Mouse (Mus musculus): ENCODE results near the gene Man2c1.
A peak's percentile ranks its signal among the peaks of the same experiment; 100 is the strongest.

Man2c1 gene

DNA sequence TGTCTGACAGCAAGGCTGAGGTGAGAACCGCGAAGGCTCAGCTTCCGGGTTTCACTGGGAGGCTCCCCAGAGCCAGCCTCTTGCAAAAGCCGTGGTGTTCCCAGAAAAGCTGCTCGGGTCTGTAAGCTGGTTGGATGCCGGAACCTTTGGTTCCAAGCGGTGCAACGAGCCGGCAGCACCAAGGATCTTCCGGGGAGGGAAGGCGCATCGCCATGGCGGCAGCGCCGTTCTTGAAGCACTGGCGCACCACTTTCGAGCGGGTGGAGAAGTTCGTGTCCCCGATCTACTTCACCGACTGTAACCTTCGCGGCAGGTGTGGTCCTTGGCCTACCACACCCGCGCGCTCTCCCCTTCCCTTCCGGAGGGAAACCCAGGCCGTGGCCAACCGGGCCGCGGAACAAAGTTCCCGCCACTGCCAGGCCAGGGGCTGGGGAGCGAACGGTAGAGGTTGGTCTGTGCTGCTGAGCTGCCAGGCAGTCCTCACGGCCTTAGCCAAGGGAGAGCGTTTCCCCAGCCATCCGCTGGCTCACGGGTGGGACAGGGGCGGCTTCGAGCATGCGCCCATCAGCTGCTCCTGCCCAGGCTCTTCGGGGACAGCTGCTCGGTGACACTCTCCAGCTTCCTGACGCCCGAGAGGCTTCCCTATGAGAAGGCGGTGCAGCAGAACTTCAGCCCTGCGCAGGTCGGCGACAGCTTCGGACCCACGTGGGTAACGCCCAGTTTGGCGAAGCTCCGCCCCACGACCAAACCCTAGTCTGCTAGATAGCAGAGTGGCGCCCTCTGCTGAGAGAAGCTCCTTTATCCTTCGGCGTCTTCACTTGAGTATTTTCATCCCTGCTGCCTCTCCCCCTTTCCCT, at the start of gene Man2c1:
Man2c1 (plus strand) TSS at position 114 of the 857 bp plus-strand sequence.
- DNase-seq (ENCODE audit: extremely low read depth, low read depth, low spot score) = peak; percentile 66

DNA sequence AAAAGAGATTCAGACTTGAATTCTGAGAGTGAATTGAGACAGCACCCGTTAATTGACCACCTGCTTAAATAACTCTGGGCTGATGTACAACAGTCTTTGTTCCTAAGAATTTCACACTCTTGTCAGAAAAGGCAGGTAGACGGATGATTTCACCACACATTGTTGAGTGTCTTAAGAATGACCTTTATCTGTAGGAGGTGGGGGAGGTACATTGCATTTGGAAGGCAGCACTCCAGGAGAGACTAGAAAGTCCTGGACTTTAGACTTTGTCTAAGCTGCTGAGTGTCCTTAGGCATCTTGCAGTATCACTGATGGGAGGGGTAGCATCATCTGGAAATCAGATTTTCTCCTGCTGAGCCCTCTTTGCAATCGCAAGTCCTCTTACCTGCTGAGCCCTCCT, 48.3 kb upstream of the Man2c1 start:
- no peak for DNase-seq (ENCODE audit: extremely low read depth, low read depth, low spot score)

DNA sequence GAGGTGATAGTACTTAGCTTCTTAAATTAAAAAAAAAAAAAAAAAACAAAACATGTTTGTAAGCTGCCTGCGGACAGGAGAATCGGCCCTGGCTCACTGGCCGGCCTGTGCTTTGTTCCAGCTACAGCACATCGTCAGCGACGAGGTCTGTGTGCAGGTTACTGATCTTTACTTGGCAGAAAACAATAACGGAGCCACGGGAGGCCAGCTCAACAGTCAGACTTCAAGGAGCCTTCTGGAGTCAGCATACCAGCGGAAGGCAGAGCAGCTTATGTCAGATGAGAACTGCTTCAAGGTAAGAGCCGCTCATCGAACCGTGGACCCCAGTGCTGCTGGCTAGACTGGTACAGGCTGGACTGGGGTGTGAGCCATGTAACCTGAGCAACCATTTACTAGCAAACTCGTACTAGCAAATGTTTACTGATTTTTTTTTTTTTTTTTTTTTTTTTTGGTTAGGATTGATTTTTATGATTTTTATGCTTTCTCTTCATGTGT, 13.2 kb upstream of the Man2c1 start:
- DNase-seq (ENCODE audit: extremely low read depth, low read depth, low spot score) = no peak

DNA sequence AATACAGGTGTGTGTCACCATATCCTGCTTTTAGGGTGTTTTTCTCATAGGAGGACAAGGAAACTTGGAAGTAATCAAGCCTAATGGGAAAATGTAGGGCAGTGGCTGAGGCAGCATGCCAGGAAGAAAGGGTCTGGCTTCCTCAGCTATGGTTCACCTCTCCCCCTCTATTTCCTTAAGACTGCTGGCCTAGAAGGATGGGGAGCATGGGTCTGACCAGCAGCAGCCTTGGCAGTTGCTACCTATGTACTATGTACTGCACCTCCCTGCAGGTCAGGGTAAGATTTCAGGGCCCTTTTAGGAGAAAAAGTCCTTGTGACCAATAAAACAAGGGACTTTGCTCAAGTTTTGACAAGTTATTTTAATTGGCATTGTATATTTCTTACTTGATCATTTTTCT, 849 bp upstream of the Man2c1 start:
- DNase-seq (ENCODE audit: extremely low read depth, low read depth, low spot score) = no peak

DNA sequence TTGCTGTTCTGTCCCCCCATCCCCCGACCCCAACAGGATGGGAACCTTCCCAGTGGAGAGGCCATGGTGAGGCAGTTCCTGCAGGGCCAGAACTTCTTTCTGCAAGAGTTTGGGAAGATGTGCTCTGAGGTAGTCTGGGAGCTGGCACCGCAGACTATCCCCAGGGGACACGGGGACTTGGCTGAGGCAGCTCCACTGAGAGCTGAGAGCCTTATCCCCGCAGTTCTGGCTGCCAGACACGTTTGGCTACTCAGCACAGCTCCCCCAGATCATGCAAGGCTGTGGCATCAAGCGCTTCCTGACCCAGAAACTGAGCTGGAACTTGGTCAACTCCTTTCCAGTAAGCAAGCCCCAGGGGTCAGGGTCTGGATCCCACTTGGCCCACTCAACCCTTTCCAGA, 6.8 kb downstream of the Man2c1 start:
- no peak for DNase-seq (ENCODE audit: extremely low read depth, low read depth, low spot score)

DNA sequence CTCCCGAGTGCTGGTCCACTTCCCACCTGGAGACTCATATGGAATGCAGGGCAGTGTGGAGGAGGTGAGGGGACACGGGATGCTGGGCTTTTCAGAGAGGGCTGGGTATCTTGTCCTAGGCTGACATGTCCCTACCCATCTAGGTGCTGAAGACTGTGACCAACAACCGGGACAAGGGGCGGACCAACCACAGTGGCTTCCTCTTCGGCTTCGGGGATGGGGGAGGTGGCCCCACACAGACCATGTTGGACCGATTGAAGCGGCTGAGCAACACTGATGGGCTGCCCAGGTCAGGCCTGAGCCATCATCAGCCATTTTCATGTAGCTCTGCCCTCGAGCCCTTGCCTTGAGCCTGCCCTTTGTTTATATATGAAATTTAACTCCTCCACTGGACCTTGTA, 7.3 kb downstream of the Man2c1 start:
- no peak for DNase-seq (ENCODE audit: extremely low read depth, low read depth, low spot score)

DNA sequence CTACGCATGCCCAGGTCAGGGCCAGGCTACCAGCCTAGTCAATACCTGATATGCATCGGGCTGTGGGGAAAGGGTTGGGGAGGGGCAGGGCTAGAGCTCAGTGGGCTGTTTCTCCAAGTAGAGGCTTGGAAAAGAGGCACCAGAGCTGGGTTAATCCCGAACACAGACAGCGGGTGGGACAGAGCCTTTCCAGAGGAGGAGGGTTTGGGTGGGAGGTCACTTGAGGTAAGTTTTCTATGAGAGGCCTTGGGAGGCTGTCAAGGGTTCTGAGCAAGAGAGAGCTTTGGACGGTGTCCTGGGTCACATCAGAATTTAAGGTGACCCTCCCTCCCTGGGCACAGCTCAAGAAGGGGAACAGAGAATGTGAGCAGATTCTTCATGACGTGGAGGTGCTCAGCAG, 8.0 kb downstream of the Man2c1 start:
- DNase-seq (ENCODE audit: extremely low read depth, low read depth, low spot score) = no peak

DNA sequence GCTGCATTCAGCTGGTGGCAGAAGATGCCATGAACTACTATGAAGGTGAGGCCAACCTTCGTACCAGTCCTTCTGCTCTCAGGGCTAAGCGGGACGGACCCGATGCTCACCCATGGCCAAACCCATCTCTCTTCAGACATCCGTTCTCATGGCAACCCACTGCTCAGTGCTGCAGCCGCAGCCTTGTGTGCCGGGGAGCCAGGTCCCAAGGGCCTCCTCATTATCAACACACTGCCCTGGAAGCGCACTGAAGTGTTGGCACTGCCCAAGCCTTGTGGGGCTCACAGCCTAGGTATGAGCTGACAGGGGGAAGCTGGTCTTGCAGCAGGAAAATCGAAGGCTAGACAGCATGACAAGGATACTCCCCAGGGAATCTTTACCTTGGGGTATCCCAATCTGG, 8.6 kb downstream of the Man2c1 start:
- DNase-seq (ENCODE audit: extremely low read depth, low read depth, low spot score) = no peak

DNA sequence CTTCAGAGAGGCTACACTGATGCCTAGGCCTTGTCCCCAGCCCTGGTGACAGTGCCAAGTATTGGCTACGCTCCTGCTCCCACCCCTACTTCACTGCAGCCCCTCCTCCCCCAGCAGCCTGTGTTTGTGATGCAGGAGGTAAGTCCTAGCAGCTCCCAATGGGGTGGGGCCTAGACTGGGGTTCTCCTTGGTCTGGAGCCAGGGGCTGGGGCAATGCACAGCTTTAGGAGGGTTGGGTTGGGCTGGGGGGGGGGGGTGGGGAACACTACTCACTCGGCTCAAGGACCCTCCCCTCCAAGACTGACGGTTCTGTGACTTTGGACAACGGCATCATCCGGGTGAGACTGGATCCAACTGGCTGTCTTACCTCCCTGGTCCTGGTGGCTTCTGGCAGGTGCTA, 9.1 kb downstream of the Man2c1 start:
- no peak for DNase-seq (ENCODE audit: extremely low read depth, low read depth, low spot score)

DNA sequence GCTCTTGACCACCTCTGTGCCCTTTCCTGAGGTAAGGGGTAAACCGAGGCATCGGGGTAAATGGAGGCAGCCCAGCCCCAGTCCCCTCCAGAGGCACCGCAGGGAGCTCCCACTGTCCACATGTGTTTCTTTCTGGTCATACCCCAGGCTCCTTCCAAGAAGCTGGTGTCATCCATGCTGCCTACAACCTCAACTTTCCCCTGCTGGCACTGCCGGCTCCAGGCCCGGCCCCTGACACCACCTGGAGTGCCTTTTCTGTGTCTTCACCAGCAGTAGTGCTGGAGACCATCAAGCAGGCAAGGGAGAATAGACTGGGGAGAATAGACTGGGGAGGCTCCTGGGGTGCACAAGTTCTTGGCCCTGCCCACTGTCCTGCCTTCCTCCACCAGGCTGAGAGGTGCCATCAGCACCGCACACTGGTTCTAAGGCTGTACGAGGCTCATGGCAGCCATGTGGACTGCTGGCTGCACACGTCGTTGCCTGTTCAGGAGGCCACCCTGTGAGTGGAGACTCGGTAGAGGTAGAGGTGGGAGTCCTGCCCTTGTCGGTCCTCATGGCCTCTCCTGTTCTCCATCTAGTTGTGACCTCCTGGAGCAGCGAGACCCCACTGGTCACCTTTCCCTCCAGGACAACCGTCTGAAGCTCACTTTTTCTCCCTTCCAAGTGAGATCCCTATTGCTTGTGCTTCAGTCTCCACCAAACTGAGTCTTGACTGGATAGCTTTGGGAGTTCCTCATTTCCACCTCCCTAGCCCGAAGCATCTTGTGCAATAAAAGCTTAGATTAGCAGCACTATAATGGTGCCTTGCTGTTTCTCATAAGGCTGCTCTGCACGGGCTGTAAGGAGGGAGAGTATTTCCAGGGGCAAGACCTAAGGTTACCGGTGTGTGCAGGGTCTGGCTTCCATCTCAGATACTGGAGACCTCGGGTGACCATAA, 11.2 kb downstream of the Man2c1 start:
- DNase-seq (ENCODE audit: extremely low read depth, low read depth, low spot score) = no peak

DNA sequence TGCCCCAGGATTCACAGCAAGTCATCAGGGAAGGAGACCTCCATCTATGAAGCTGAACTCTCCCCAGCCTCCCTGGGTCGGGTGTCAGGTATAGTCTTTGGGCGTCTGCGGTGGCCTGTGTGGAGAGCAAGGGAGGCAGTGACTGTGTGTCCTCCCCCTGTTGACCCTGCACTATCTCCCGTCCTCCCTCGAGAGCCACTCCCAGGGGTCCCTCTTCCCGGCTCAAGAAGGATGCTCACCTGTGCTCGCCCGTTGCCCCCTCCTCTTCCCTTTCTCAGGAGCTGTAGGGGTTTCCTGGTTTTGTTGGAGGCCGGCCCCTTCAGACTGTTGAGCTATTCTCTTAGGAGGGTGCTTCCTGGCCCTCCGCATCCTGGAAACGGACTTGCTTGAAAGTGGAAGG, 12.7 kb downstream of the Man2c1 start:
- no peak for DNase-seq (ENCODE audit: extremely low read depth, low read depth, low spot score)

DNA sequence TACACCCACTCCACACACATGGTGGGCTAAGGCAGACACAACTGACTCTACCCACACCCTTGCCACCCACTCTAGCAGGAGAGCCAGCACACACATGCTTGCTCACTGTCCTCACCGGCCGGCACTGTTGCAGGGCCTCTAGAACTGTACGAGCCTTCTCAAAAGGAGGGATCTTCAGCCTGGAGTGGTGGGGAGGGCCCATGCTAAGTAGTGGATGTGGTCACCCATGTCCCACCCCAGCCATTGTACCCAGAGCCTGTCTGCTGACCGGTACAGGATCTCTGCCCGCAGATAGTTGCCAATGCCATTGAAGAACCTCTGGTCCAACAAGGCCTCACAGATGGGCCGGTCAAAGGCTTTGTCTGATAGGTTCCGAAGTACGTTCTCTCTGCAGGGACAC, 14.3 kb downstream of the Man2c1 start:
- DNase-seq (ENCODE audit: extremely low read depth, low read depth, low spot score) = no peak

DNA sequence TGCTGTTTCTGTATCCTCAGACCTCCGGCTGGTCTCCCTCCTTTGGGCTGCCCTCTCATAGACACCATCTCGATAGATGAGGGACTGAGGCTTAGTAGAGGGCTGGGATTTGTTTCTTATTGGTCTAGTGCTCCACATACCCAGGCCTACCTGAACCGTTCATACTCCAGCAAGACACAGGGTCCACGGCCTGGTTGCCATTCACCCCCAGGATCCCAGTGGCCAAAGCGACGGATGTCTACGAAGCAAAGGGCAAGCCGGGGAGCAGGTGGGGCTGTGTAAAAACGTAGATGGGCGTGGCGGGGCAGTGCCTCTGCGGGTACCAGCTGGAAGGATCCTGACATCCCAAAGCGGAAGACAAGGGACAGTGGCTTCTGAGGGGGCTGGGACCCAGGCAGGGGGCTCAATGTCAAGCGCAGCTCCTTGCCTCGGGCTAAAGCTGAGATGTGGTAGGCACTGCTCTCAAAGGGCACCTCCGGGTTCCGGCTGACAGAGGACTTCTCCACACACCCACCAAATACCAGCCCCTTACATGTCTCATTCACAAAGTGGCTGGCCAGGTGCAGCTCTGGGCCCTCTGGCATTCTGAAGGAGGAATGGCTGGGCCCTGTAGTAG, 16.1 kb downstream of the Man2c1 start:
- no peak for DNase-seq (ENCODE audit: extremely low read depth, low read depth, low spot score)

DNA sequence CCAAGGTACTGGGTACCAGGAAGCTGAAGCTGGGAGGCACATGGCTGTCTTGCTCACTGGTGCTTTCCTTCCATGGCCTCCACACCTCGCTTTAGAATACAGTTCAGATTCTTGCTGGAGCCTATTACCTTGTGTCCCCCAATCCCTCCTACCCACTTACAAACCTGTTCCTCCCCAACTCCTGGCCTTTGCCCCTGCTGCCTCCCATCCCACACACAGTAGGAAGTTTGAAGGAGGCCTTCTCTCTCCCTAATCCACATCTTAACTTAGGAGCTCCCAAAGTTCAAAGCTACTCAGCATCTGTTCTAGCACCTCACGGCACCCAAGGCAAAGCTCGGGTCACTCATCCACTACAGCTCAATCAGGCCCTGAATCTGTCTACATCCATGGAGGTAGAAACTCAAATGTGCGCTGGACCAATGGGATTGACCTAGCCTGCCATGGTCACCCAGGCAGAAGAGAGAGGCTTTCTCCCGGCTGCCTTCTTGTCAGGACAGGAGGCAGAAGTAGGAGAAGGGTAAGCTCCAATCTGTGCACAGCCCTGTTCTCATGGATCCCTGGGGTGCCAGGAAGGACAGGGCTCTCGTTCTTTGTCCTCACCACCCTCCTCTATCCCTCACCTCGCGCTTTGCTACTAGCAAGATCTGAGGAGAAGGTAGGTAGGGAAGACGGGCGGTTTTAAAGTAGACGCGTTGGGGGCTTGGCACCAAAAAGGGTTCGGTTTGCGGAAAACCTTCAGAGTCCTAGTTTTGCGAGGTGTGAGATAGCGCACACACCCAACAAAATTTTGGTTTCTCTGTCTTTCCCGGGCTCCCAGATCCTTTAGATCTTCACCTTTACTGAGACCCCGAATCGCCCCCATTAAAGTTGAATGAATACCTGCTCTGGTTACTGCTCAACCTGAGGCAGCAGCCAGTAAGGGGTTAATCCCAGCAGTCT, 17.0 kb downstream of the Man2c1 start:
- no peak for DNase-seq (ENCODE audit: extremely low read depth, low read depth, low spot score)

DNA sequence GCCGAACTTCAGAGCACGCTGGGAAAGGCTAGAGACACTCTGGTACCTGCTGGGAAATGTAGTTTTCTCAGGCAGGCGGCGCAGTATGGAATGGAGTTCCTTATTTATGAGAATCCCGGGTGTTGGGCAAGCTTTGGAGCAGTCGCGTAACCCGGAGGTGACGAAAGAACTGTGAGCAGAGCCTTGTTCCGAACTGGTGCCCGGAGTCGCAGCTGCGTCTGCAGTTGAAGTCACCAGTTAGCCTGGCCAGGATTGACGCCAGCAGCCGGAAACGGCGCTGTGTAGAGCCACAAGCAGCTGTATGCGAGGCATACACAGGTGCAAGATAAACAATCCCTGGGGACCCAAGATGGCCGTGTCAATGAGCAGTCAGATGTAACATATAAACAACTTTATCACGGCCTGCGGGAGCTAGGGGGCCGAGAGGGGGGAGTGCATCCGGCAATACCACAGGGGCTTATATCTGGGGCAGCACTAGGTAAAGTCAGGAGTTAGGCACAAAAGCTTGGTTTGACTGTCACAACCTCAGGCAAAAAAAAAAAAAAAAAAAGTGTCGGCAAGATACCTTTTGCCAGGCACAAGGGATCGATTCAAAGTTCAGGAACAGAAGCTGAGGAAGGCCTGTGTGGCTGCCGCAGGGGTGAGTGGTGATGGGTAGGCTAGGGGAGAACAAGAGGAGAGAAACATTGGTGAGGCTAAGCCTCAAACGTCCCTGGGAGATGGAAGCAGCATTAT, 17.8 kb downstream of the Man2c1 start, which contains the start of gene Neil1:
Neil1 (minus strand) TSS at position 162 of the 735 bp plus-strand sequence.
- DNase-seq (ENCODE audit: extremely low read depth, low read depth, low spot score) = peak; percentile 85

DNA sequence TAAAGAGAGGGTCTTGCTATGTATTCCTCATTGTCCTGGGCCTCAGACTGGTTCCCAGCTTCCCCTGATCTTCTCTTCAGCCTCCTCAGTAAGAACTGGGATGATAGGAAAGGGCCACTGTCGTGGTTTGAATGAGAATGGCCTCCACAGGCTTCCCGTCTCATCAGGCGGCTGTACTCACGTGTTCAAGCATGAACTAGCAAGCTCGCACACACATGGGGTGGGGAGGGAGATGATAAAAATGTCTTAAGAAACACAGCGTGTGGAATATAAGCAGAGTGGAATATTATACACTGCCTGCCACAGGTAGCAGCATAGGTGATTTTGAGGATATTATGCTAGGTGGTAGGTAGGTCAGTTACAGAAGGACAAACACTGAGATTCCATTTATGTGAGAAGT, 18.5 kb downstream of the Man2c1 start:
- no peak for DNase-seq (ENCODE audit: extremely low read depth, low read depth, low spot score)

DNA sequence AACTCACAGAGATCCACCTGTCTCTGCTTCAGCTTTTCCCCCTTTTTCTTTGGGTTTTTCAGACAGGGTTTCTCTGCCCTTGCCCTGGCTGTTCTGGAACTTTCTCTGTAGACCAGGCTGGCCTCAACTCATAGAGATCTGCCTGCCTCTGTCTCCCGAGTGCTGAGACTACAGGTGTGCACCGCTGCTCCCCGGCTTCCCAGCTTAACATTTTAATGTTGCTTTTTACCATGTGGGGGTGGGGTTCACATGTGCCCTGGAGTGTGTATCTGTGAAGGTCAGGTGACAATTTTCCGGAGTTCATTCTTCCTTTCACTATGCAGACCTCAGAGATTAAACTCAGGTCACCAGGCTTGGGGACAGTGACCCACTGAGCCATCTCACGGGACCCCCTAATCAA, 19.7 kb downstream of the Man2c1 start:
- no peak for DNase-seq (ENCODE audit: extremely low read depth, low read depth, low spot score)

DNA sequence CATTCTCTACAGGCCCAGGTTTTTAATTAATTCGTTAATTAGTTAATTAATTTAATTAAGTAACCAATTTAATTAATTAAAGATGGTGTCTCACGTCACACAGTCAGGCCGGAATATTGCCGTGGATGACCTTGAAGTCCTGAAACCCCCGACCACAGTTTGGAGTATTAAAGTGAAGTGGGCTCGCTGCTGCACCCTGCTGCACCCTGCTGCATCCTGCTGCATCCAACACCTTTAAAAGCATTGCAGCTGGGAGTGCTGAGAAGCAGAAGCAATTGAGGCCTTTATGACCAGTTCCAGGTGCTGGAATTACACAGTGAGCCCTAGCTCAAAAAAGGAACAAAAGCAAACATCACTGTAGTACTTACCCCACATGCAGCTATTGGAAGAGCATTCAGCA, 21.8 kb downstream of the Man2c1 start:
- DNase-seq (ENCODE audit: extremely low read depth, low read depth, low spot score) = no peak

DNA sequence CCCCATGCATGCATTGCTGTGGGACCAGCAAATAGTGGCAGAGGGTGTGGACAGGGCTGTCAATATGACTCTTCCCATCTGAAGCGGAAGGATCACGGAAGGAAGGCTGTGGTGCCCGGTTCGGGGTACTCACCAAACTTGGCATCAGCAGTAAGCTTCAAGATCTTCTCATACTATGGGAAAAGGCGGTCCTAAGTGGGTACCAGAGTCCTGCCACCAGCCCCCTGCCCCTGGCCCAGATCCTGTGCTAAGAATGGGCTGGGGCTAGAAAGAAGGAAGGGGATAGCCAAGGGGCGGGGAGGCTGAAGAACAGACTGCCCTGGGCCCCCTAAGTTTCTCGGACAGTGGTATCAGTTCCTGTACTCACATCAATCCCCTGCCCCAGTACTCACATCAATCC, 25.9 kb downstream of the Man2c1 start:
- no peak for DNase-seq (ENCODE audit: extremely low read depth, low read depth, low spot score)

DNA sequence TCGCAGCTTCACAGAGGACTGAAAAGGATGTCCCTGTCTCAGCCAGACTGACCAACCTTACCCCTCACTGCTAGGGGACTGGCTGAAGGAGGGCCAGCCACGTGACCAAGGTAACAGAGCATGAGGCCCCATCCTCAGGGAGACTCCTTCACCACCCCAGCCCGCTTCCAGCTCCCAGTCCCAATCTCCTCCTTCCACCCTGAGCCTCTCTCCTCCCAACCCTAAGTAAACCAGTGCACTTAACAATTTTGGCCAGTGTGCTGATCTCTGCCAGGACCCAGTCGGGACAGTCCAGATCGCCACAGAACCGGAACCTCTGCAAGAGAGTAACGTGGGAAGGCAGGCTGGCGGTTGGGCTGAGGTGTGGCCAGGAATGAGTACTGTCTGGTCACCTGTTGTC, 26.3 kb downstream of the Man2c1 start:
- no peak for DNase-seq (ENCODE audit: extremely low read depth, low read depth, low spot score)

Data from fat pad, adult 2 months (tissue).